Mouse (Mus musculus) limb, embryonic 15.5 days (tissue): ENCODE results near the gene Dph3. TPM values are rescaled to one million over a fixed set of nuclear protein-coding genes. Genes with fewer than 3 reads are reported as not detected.

Source experiments
- ATAC-seq: fragments of 200-750 bp; cut with Nextera tagmentation; 2 replicates; pipeline ENCODE4 v1.8.0; 2017; ENCODE audit warnings: low read depth, moderate TSS enrichment; ENCODE audit not compliant: insufficient number of reproducible peaks, low FRiP score, low TSS enrichment
- H3K27ac ChIP-seq: fragments of 300-500 bp; sonication (generic); 2 replicates; pipeline ENCODE4 v1.5.1; 2015; ENCODE audit warnings: moderate library complexity, mild to moderate bottlenecking, inconsistent platforms
- H3K27me3 ChIP-seq: fragments of 300-500 bp; sonication (generic); 2 replicates; pipeline ENCODE4 v1.6.1; 2015; ENCODE audit warnings: inconsistent platforms
- H3K36me3 ChIP-seq: fragments of 300-500 bp; sonication (generic); 2 replicates; pipeline ENCODE4 v1.6.1; 2015; ENCODE audit warnings: inconsistent platforms
- H3K4me1 ChIP-seq: fragments of 300-500 bp; sonication (generic); 2 replicates; pipeline ENCODE4 v1.6.1; 2015; ENCODE audit warnings: inconsistent platforms
- H3K4me2 ChIP-seq: fragments of 300-500 bp; sonication (generic); 2 replicates; pipeline ENCODE4 v1.6.1; 2015; ENCODE audit warnings: mild to moderate bottlenecking, inconsistent platforms
- H3K4me3 ChIP-seq: fragments of 300-500 bp; sonication (generic); 2 replicates; pipeline ENCODE4 v1.5.1; 2015; ENCODE audit warnings: mild to moderate bottlenecking, inconsistent platforms
- H3K9ac ChIP-seq: fragments of 300-500 bp; sonication (generic); 2 replicates; pipeline ENCODE4 v1.6.1; 2015; ENCODE audit warnings: inconsistent platforms
- H3K9me3 ChIP-seq: fragments of 300-500 bp; sonication (generic); 2 replicates; pipeline ENCODE4 v1.6.1; 2016; ENCODE audit warnings: inconsistent platforms
- WGBS: fragments of 180-500 bp; shearing (Covaris S2); methylation state at CpG from one replicate; pipeline ENCODE4 v1.1.7; 2015; 5-methylcytosine and 5-hydroxymethylcytosine counted together
- polyA plus RNA-seq: library from polyadenylated mRNA; unstranded; fragments of >200 nt; fragmentation: Nextera tagmentation; extraction: Ambion mirVana; gene quantifications from 2 replicates; pipeline ENCODE4 v1.2.1, GENCODE M21; 2015

Gene Dph3
- polyA plus RNA-seq, 1 experiment from 2014 or later = 74.3 TPM

- H3K4me2 ChIP-seq = no peak overlapping the region
- ATAC-seq = no peak
- no peaks in the 10 kb centered on the region for H3K9me3 ChIP-seq
- WGBS = 93% methylated on average over 6 of the region's 6 CpGs
- H3K4me1 ChIP-seq = peaks cover 6% of the 10 kb centered on the region; the same call in 1 of the 2 replicates
- no peak overlapping the region for H3K9ac ChIP-seq
- no peak overlapping the region for H3K27ac ChIP-seq
- no peak overlapping the region for H3K4me3 ChIP-seq
- peaks cover 25% of the 10 kb centered on the region for H3K36me3 ChIP-seq
- H3K27me3 ChIP-seq = no peaks in the 10 kb centered on the region
These were observed 2.6 kb downstream of the Dph3 start for GRCm38 (mm10) chr14:32082891-32083290.

- no peak overlapping the region for H3K9ac ChIP-seq
- no peak overlapping the region for H3K4me2 ChIP-seq
- H3K36me3 ChIP-seq = peaks cover 25% of the 10 kb centered on the region
- H3K4me1 ChIP-seq = 0 out of 2 replicates have a peak, but pooled peaks cover 1% of the 10 kb centered on the region
- WGBS = 80% methylated on average over 10 of the region's 10 CpGs
- H3K9me3 ChIP-seq = no peaks in the 10 kb centered on the region
- ATAC-seq = no peak
- H3K27me3 ChIP-seq = no peaks in the 10 kb centered on the region
- H3K27ac ChIP-seq = no peak overlapping the region
- no peak overlapping the region for H3K4me3 ChIP-seq
These were observed 4.5 kb downstream of the Dph3 start for GRCm38 (mm10) chr14:32081026-32081425.

GRCm38 (mm10) chr14:32076896-32077575 is 8.5 kb downstream of the Dph3 start:
- H3K27me3 ChIP-seq = no peaks in the 10 kb centered on the region
- 48% methylated on average over 8 of the region's 8 CpGs for WGBS
- ATAC-seq = no peak
- H3K36me3 ChIP-seq = peaks cover 12% of the 10 kb centered on the region
- no peak overlapping the region for H3K4me3 ChIP-seq
- H3K4me2 ChIP-seq = no peak overlapping the region
- no peaks in the 10 kb centered on the region for H3K4me1 ChIP-seq
- no peak overlapping the region for H3K27ac ChIP-seq
- no peaks in the 10 kb centered on the region for H3K9me3 ChIP-seq
- no peak overlapping the region for H3K9ac ChIP-seq

- WGBS = 50% methylated on average over 7 of the region's 7 CpGs
- Histone ChIP-seq H3K4me2 (no peak overlapping the region), H3K36me3 (no peaks in the 10 kb centered on the region), H3K4me3 (no peak overlapping the region), H3K9ac (no peak overlapping the region), H3K4me1 (no peaks in the 10 kb centered on the region), H3K27me3 (no peaks in the 10 kb centered on the region), H3K9me3 (no peaks in the 10 kb centered on the region), H3K27ac (no peak overlapping the region)
- no peak for ATAC-seq
These were observed 11.6 kb downstream of the Dph3 start for GRCm38 (mm10) chr14:32073901-32074300.

GRCm38 (mm10) chr14:32073211-32073685 is 12.3 kb downstream of the Dph3 start:
- Histone ChIP-seq H3K27me3 (no peaks in the 10 kb centered on the region), H3K9ac (no peak overlapping the region), H3K4me2 (no peak overlapping the region), H3K4me1 (no peaks in the 10 kb centered on the region), H3K27ac (no peak overlapping the region), H3K36me3 (no peaks in the 10 kb centered on the region), H3K4me3 (no peak overlapping the region), H3K9me3 (no peaks in the 10 kb centered on the region)
- 66% methylated on average over 8 of the region's 8 CpGs for WGBS
- ATAC-seq = no peak

- no peaks in the 10 kb centered on the region for H3K27me3 ChIP-seq
- H3K36me3 ChIP-seq = no peaks in the 10 kb centered on the region
- no peak overlapping the region for H3K9ac ChIP-seq
- H3K4me2 ChIP-seq = no peak overlapping the region
- H3K9me3 ChIP-seq = no peaks in the 10 kb centered on the region
- ATAC-seq = no peak
- no peak overlapping the region for H3K27ac ChIP-seq
- no peaks in the 10 kb centered on the region for H3K4me1 ChIP-seq
- no peak overlapping the region for H3K4me3 ChIP-seq
These were observed 12.7 kb downstream of the Dph3 start for GRCm38 (mm10) chr14:32072807-32073206.

- Histone ChIP-seq H3K4me3 (no peak overlapping the region), H3K27ac (no peak overlapping the region), H3K9me3 (no peaks in the 10 kb centered on the region; the same call in 1 of the 2 replicates), H3K4me2 (no peak overlapping the region), H3K9ac (no peak overlapping the region), H3K4me1 (no peaks in the 10 kb centered on the region), H3K27me3 (no peaks in the 10 kb centered on the region), H3K36me3 (no peaks in the 10 kb centered on the region)
- no peak for ATAC-seq
- 83% methylated on average over 4 of the region's 4 CpGs for WGBS
These were observed 24.1 kb downstream of the Dph3 start for GRCm38 (mm10) chr14:32061398-32061797.

GRCm38 (mm10) chr14:32057664-32058063 is 27.9 kb downstream of the Dph3 start:
- WGBS = 76% methylated on average over 4 of the region's 4 CpGs

GRCm38 (mm10) chr14:32056675-32057074 is 28.9 kb downstream of the Dph3 start:
- no peak overlapping the region for H3K4me3 ChIP-seq
- no peak overlapping the region for H3K27ac ChIP-seq
- H3K4me2 ChIP-seq = no peak overlapping the region
- 95% methylated on average over 2 of the region's 2 CpGs for WGBS
- no peaks in the 10 kb centered on the region for H3K9me3 ChIP-seq
- no peaks in the 10 kb centered on the region for H3K4me1 ChIP-seq
- H3K27me3 ChIP-seq = no peaks in the 10 kb centered on the region
- no peak overlapping the region for H3K9ac ChIP-seq
- ATAC-seq = no peak
- H3K36me3 ChIP-seq = no peaks in the 10 kb centered on the region

More at GRCm38 (mm10) chr14:32057664-32058063, 27.9 kb downstream of the Dph3 start:
- Histone ChIP-seq H3K9ac (no peak overlapping the region), H3K4me2 (no peak overlapping the region), H3K9me3 (no peaks in the 10 kb centered on the region), H3K4me1 (no peaks in the 10 kb centered on the region), H3K27me3 (no peaks in the 10 kb centered on the region), H3K27ac (no peak overlapping the region), H3K4me3 (no peak overlapping the region), H3K36me3 (no peaks in the 10 kb centered on the region)
- no peak for ATAC-seq

- no peak for ATAC-seq
- no peak overlapping the region for H3K27ac ChIP-seq
- no peaks in the 10 kb centered on the region for H3K27me3 ChIP-seq
- WGBS = 69% methylated on average over 8 of the region's 8 CpGs
- H3K9me3 ChIP-seq = no peaks in the 10 kb centered on the region
- no peaks in the 10 kb centered on the region for H3K36me3 ChIP-seq
- H3K4me1 ChIP-seq = no peaks in the 10 kb centered on the region
- H3K9ac ChIP-seq = no peak overlapping the region
- H3K4me2 ChIP-seq = no peak overlapping the region
- H3K4me3 ChIP-seq = no peak overlapping the region
These were observed 29.7 kb downstream of the Dph3 start for GRCm38 (mm10) chr14:32055781-32056180.

GRCm38 (mm10) chr14:32054788-32055187 is 30.7 kb downstream of the Dph3 start:
- H3K9ac ChIP-seq = no peak overlapping the region
- 54% methylated on average over 10 of the region's 10 CpGs for WGBS
- no peak overlapping the region for H3K4me3 ChIP-seq
- no peak overlapping the region for H3K4me2 ChIP-seq
- ATAC-seq = no peak
- H3K27me3 ChIP-seq = no peaks in the 10 kb centered on the region
- no peak overlapping the region for H3K27ac ChIP-seq
- no peaks in the 10 kb centered on the region for H3K4me1 ChIP-seq
- H3K36me3 ChIP-seq = no peaks in the 10 kb centered on the region
- no peaks in the 10 kb centered on the region for H3K9me3 ChIP-seq

GRCm38 (mm10) chr14:32053895-32054294 is 31.6 kb downstream of the Dph3 start:
- Histone ChIP-seq H3K36me3 (no peaks in the 10 kb centered on the region), H3K27me3 (no peaks in the 10 kb centered on the region), H3K4me2 (no peak overlapping the region), H3K4me3 (no peak overlapping the region), H3K27ac (no peak overlapping the region), H3K9ac (no peak overlapping the region), H3K9me3 (no peaks in the 10 kb centered on the region), H3K4me1 (no peaks in the 10 kb centered on the region)
- ATAC-seq = no peak
- 72% methylated on average over 5 of the region's 5 CpGs for WGBS

- Histone ChIP-seq H3K9ac (no peak overlapping the region), H3K4me1 (no peaks in the 10 kb centered on the region), H3K4me2 (no peak overlapping the region), H3K4me3 (no peak overlapping the region), H3K36me3 (no peaks in the 10 kb centered on the region), H3K9me3 (no peaks in the 10 kb centered on the region), H3K27ac (no peak overlapping the region), H3K27me3 (no peaks in the 10 kb centered on the region)
- 85% methylated on average over 6 of the region's 6 CpGs for WGBS
- ATAC-seq = no peak
These were observed 35.4 kb downstream of the Dph3 start for GRCm38 (mm10) chr14:32050171-32050570.
